Mouse (Mus musculus): ENCODE data around the gene Zfp781. TPM values are rescaled to one million over a fixed set of nuclear protein-coding genes. Genes with fewer than 3 reads are reported as not detected.
"Not testable (repeated sequence)": the region's sequence is repeated elsewhere in the genome, so short reads cannot be mapped to it uniquely, and the experiment has no call there.

Zfp781 gene
- polyA plus RNA-seq (2014; fragmentation: Nextera tagmentation; extraction: Ambion mirVana): 4.5 and 5.4 TPM in 2 replicates

GRCm38 (mm10) chr10:81929842-81930743 is at the start of gene Zfp781:
Zfp781 (minus strand) TSS chr10:81930480.
- not testable (repeated sequence) for H3K9me3 ChIP-seq (ENCODE audit: control insufficient read depth, low read length); H3K36me3 ChIP-seq (ENCODE audit: control insufficient read depth, insufficient read depth, low read length); DNase-seq (ENCODE audit: low spot score); H3K4me1 ChIP-seq (replicated peaks; ENCODE audit: control insufficient read depth, insufficient read depth, low read length); H3K9ac ChIP-seq (ENCODE audit: low read length); H3K27me3 ChIP-seq (replicated peaks; ENCODE audit: control insufficient read depth, insufficient read depth, low read length); H3K4me2 ChIP-seq (ENCODE audit: low read length); H3K4me3 ChIP-seq (ENCODE audit: low read depth, low read length); H3K27ac ChIP-seq (ENCODE audit: low read depth)
- peak; percentile 96 for ATAC-seq (replicated peaks; ENCODE audit: low FRiP score, low TSS enrichment, low read depth)
- WGBS: no CpG with 5 or more reads among the region's 43 CpGs

GRCm38 (mm10) chr10:81978365-81979003 is 48.2 kb upstream of the Zfp781 start:
- H3K4me3 ChIP-seq (ENCODE audit: low read depth, low read length); H3K9ac ChIP-seq (ENCODE audit: low read length); H3K4me2 ChIP-seq (ENCODE audit: low read length); H3K36me3 ChIP-seq (ENCODE audit: control insufficient read depth, insufficient read depth, low read length); ATAC-seq (replicated peaks; ENCODE audit: low FRiP score, low TSS enrichment, low read depth); DNase-seq (ENCODE audit: low spot score); H3K27me3 ChIP-seq (replicated peaks; ENCODE audit: control insufficient read depth, insufficient read depth, low read length); H3K4me1 ChIP-seq (replicated peaks; ENCODE audit: control insufficient read depth, insufficient read depth, low read length); H3K27ac ChIP-seq (ENCODE audit: low read depth); H3K9me3 ChIP-seq (ENCODE audit: control insufficient read depth, low read length): not testable (repeated sequence)
- no CpG with 5 or more reads among the region's 44 CpGs for WGBS

- WGBS: no CpG with 5 or more reads among the region's 3 CpGs
- ATAC-seq (replicated peaks; ENCODE audit: low FRiP score, low TSS enrichment, low read depth): peak; percentile 66; the same call in 1 of the 2 replicates
- not testable (repeated sequence) for H3K4me3 ChIP-seq (ENCODE audit: low read depth, low read length); DNase-seq (ENCODE audit: low spot score); H3K27ac ChIP-seq (ENCODE audit: low read depth); H3K9ac ChIP-seq (ENCODE audit: low read length); H3K4me2 ChIP-seq (ENCODE audit: low read length); H3K9me3 ChIP-seq (ENCODE audit: control insufficient read depth, low read length); H3K27me3 ChIP-seq (replicated peaks; ENCODE audit: control insufficient read depth, insufficient read depth, low read length); H3K4me1 ChIP-seq (replicated peaks; ENCODE audit: control insufficient read depth, insufficient read depth, low read length); H3K36me3 ChIP-seq (ENCODE audit: control insufficient read depth, insufficient read depth, low read length)
These were observed 451 bp upstream of the Zfp781 start for GRCm38 (mm10) chr10:81930744-81931118.

GRCm38 (mm10) chr10:81863409-81864407 is 66.6 kb downstream of the Zfp781 start, which contains the start of gene Gm32687:
Gm32687 (plus strand) TSS chr10:81863934.
- not testable (repeated sequence) for DNase-seq (ENCODE audit: low spot score); H3K27me3 ChIP-seq (replicated peaks; ENCODE audit: control insufficient read depth, insufficient read depth, low read length); H3K9ac ChIP-seq (ENCODE audit: low read length); H3K4me2 ChIP-seq (ENCODE audit: low read length); H3K9me3 ChIP-seq (ENCODE audit: control insufficient read depth, low read length); H3K27ac ChIP-seq (ENCODE audit: low read depth); H3K4me3 ChIP-seq (ENCODE audit: low read depth, low read length); H3K36me3 ChIP-seq (ENCODE audit: control insufficient read depth, insufficient read depth, low read length); H3K4me1 ChIP-seq (replicated peaks; ENCODE audit: control insufficient read depth, insufficient read depth, low read length)
- peak; percentile 100 for ATAC-seq (replicated peaks; ENCODE audit: low FRiP score, low TSS enrichment, low read depth)
- 32% methylated on average over 3 of the region's 49 CpGs for WGBS

Other genes with a start within 250 kb of the Zfp781 start
- gene Zfp433, start 225.7 kb downstream of the Zfp781 start, polyA plus RNA-seq (2014; fragmentation: Nextera tagmentation; extraction: Ambion mirVana): 17.4 and 18.6 TPM in 2 replicates
- 10.2 and 11.7 TPM in 2 replicates for gene Gm3055, start 159.3 kb downstream of the Zfp781 start, polyA plus RNA-seq (2014; fragmentation: Nextera tagmentation; extraction: Ambion mirVana)
- 3.7 and 4.1 TPM in 2 replicates for gene Gm4767, start 118.3 kb downstream of the Zfp781 start, polyA plus RNA-seq (2014; fragmentation: Nextera tagmentation; extraction: Ambion mirVana)
- 9.4 and 11.8 TPM in 2 replicates for gene Gm32687, start 66.5 kb downstream of the Zfp781 start, polyA plus RNA-seq (2014; fragmentation: Nextera tagmentation; extraction: Ambion mirVana)
- 13.4 and 14.6 TPM in 2 replicates for gene Zfp873, start 117.6 kb upstream of the Zfp781 start, polyA plus RNA-seq (2014; fragmentation: Nextera tagmentation; extraction: Ambion mirVana)
- 5.0 and 5.4 TPM in 2 replicates for gene BC024063, start 152.9 kb upstream of the Zfp781 start, polyA plus RNA-seq (2014; fragmentation: Nextera tagmentation; extraction: Ambion mirVana)
- 7.3 and 8.1 TPM in 2 replicates for gene AU041133, start 197.5 kb upstream of the Zfp781 start, polyA plus RNA-seq (2014; fragmentation: Nextera tagmentation; extraction: Ambion mirVana)